Comparison of ENCODE assay signal across 11 mouse cellular contexts in genomic region chr16:85110428-85110827, GRCm38 (mm10).
DNase-seq lines count a peak whose midpoint lies in the region; ATAC-seq lines count a peak whose summit lies in the region.
"Had no signal": no experiment of that assay in that cellular context is flagged by ENCODE, and none has a peak within 500 bp of the region (broad histone marks: within the 10 kb centered on the region; RNA-seq: fewer than 3 reads in every experiment).

No protein-coding gene starts in this region.

- H3K4me2 ChIP-seq in heart, embryonic 11.5 days: no peak overlapping the region
- H3K4me2 ChIP-seq in neural tube, embryonic 11.5 days (ENCODE audit: low read depth): no peak overlapping the region
- no peak overlapping the region for H3K4me2 ChIP-seq in limb, embryonic 11.5 days (ENCODE audit: low read depth, severe bottlenecking)

- no peak overlapping the region for H3K4me3 ChIP-seq in heart, embryonic 11.5 days (ENCODE audit: low read depth, low read length)
- H3K4me3 ChIP-seq in neural tube, embryonic 11.5 days (ENCODE audit: low read depth, low read length): no peak overlapping the region
- no peak overlapping the region for H3K4me3 ChIP-seq in limb, embryonic 11.5 days (ENCODE audit: low read depth, low read length)

- 0 out of 2 replicates have a peak, but pooled peaks have one; percentile 39 for ATAC-seq in heart, embryonic 11.5 days (replicated peaks; ENCODE audit: insufficient number of reproducible peaks, low FRiP score, low TSS enrichment)
- ATAC-seq in neural tube, embryonic 11.5 days (ENCODE audit: insufficient read depth, low FRiP score, low TSS enrichment): no peak
- 0 out of 2 replicates have a peak, but pooled peaks have one; percentile 33 for ATAC-seq in limb, embryonic 11.5 days (ENCODE audit: insufficient number of reproducible peaks, low FRiP score, low TSS enrichment, low read depth)
- ATAC-seq in granulocyte monocyte progenitor cell, adult 5-6 weeks (replicated peaks; ENCODE audit: poor library complexity, severe bottlenecking): no peak
- ATAC-seq: intestine, postnatal 0 days had no signal

- no peaks in the 10 kb centered on the region for H3K27me3 ChIP-seq in heart, embryonic 11.5 days (ENCODE audit: control insufficient read depth, insufficient read depth, low read length)
- H3K27me3 ChIP-seq in neural tube, embryonic 11.5 days (ENCODE audit: control insufficient read depth, insufficient read depth, low read length): no peaks in the 10 kb centered on the region
- no peaks in the 10 kb centered on the region for H3K27me3 ChIP-seq in limb, embryonic 11.5 days (ENCODE audit: control insufficient read depth, insufficient read depth, low read length)

- no peak overlapping the region for H3K27ac ChIP-seq in heart, embryonic 11.5 days (ENCODE audit: low read depth, low read length)
- 0 out of 2 replicates have a peak overlapping the region, but pooled peaks have one; percentile 14 for H3K27ac ChIP-seq in neural tube, embryonic 11.5 days (ENCODE audit: low read depth, low read length)
- no peak overlapping the region for H3K27ac ChIP-seq in limb, embryonic 11.5 days (replicated peaks; ENCODE audit: low read depth, low read length)
- H3K27ac ChIP-seq: liver, embryonic 14.5 days had no signal

- 62% methylated on average over 13 of the region's 13 CpGs for WGBS in heart, embryonic 11.5 days (ENCODE audit: insufficient replicate concordance)
- WGBS in neural tube, embryonic 11.5 days: 59% methylated on average over 13 of the region's 13 CpGs
- 49% methylated on average over 13 of the region's 13 CpGs for WGBS in limb, embryonic 11.5 days

- no peaks in the 10 kb centered on the region for H3K9me3 ChIP-seq in heart, embryonic 11.5 days (replicated peaks; ENCODE audit: control insufficient read depth, low read length)
- no peaks in the 10 kb centered on the region for H3K9me3 ChIP-seq in neural tube, embryonic 11.5 days (ENCODE audit: control insufficient read depth, low read length)
- no peaks in the 10 kb centered on the region for H3K9me3 ChIP-seq in limb, embryonic 11.5 days (ENCODE audit: control insufficient read depth, low read length)

- no peaks in the 10 kb centered on the region for H3K36me3 ChIP-seq in heart, embryonic 11.5 days (ENCODE audit: control insufficient read depth, insufficient read depth, low read length)
- H3K36me3 ChIP-seq in neural tube, embryonic 11.5 days (ENCODE audit: control insufficient read depth, insufficient read depth, low read length): no peaks in the 10 kb centered on the region
- H3K36me3 ChIP-seq in limb, embryonic 11.5 days (ENCODE audit: control insufficient read depth, insufficient read depth, low read length): no peaks in the 10 kb centered on the region

- no peak overlapping the region for H3K9ac ChIP-seq in heart, embryonic 11.5 days (ENCODE audit: low read depth, low read length)
- no peak overlapping the region for H3K9ac ChIP-seq in neural tube, embryonic 11.5 days (ENCODE audit: low read length)
- H3K9ac ChIP-seq in limb, embryonic 11.5 days (ENCODE audit: low read length): no peak overlapping the region
- H3K9ac ChIP-seq: liver, embryonic 14.5 days had no signal

- no peak for DNase-seq in heart, postnatal 36 days
- peak; percentile 15 for DNase-seq in neural tube, embryonic 11.5 days (ENCODE audit: low spot score)
- DNase-seq in neural tube, embryonic 10.5 days (ENCODE audit: extremely low spot score, low spot score): no peak
- peak; percentile 53 for DNase-seq in limb, embryonic 11.5 days (ENCODE audit: low spot score)
- DNase-seq in right cerebral cortex, postnatal 4 days: peak; percentile 18
- no peak for DNase-seq in T-cell, adult 2 months (ENCODE audit: low spot score)
- DNase-seq: cerebellum, adult 9-11 months had no signal

- H3K4me1 ChIP-seq in heart, embryonic 11.5 days (ENCODE audit: control insufficient read depth, insufficient read depth, low read length): peaks cover 9% of the 10 kb centered on the region
- H3K4me1 ChIP-seq in neural tube, embryonic 11.5 days (ENCODE audit: control insufficient read depth, insufficient read depth, low read length): no peaks in the 10 kb centered on the region; the same call in 1 of the 2 replicates
- peaks cover 14% of the 10 kb centered on the region for H3K4me1 ChIP-seq in limb, embryonic 11.5 days (ENCODE audit: control insufficient read depth, insufficient read depth, low read length)

- intact Hi-C loops in heart, postnatal 36 days (cut with DNase I): no loop called here

Comparison
In these comparisons a context has a peak if more than half of its experiments do, and no peak if none do; other contexts are left out.
1. DNase-seq: peak in neural tube, embryonic 11.5 days (single experiment), limb, embryonic 11.5 days (single experiment) and right cerebral cortex, postnatal 4 days (single experiment); none in heart, postnatal 36 days (0 of 2), neural tube, embryonic 10.5 days (single experiment) and T-cell, adult 2 months (single experiment).
2. ATAC-seq: peak in heart, embryonic 11.5 days (single experiment) and limb, embryonic 11.5 days (single experiment); none in neural tube, embryonic 11.5 days (single experiment) and granulocyte monocyte progenitor cell, adult 5-6 weeks (single experiment).